In genomic region chr17:56470001-56470436, GRCm38 (mm10) we compare ENCODE assay signal across 9 mouse cellular contexts. TPM values are rescaled to one million over a fixed set of nuclear protein-coding genes. Genes with fewer than 3 reads are reported as not detected.
A peak's percentile ranks its signal among the peaks of the same experiment; 100 is the strongest.
DNase-seq lines count a peak whose midpoint lies in the region; ATAC-seq and TF ChIP-seq lines count a peak whose summit lies in the region.
"Had no signal": no experiment of that assay in that cellular context is flagged by ENCODE, and none has a peak within 500 bp of the region (broad histone marks: within the 10 kb centered on the region; RNA-seq: fewer than 3 reads in every experiment).

No protein-coding gene starts in this region.

- H3K27ac ChIP-seq in gastrocnemius, adult 2 months = no peak overlapping the region
- peak overlapping the region; percentile 99 for H3K27ac ChIP-seq in forebrain, embryonic 13.5 days
- peak overlapping the region; percentile 63 for H3K27ac ChIP-seq in limb, embryonic 10.5 days
- peak overlapping the region; percentile 90 for H3K27ac ChIP-seq in midbrain, embryonic 14.5 days (replicated peaks; ENCODE audit: low read depth, low read length)

- H3K9ac ChIP-seq in forebrain, embryonic 13.5 days = peak overlapping the region; percentile 63
- H3K9ac ChIP-seq in midbrain, embryonic 14.5 days (replicated peaks; ENCODE audit: low read length) = 0 out of 2 replicates have a peak overlapping the region, but pooled peaks have one; percentile 17

- no peaks in the 10 kb centered on the region for H3K27me3 ChIP-seq in forebrain, embryonic 13.5 days
- peaks cover 47% of the 10 kb centered on the region for H3K27me3 ChIP-seq in limb, embryonic 10.5 days (ENCODE audit: low read depth, poor library complexity, severe bottlenecking)
- no peaks in the 10 kb centered on the region for H3K27me3 ChIP-seq in midbrain, embryonic 14.5 days (ENCODE audit: control insufficient read depth, insufficient read depth, low read length)

- WGBS in forebrain, embryonic 13.5 days = 3% methylated on average over 22 of the region's 26 CpGs
- 2% methylated on average over 26 of the region's 26 CpGs for WGBS in limb, embryonic 10.5 days
- 7% methylated on average over 26 of the region's 26 CpGs for WGBS in midbrain, embryonic 14.5 days

- intact Hi-C loops in gastrocnemius, adult 2 months (cut with DNase I) = no loop called here

- TF ChIP-seq CTCF in gastrocnemius, adult 2 months (IDR thresholded peaks at IDR 0.05) = no peak

- peaks cover 91% of the 10 kb centered on the region for H3K4me1 ChIP-seq in forebrain, embryonic 13.5 days
- peaks cover 86% of the 10 kb centered on the region for H3K4me1 ChIP-seq in limb, embryonic 10.5 days
- peaks cover 76% of the 10 kb centered on the region for H3K4me1 ChIP-seq in midbrain, embryonic 14.5 days (ENCODE audit: control insufficient read depth, insufficient read depth, low read length)

- H3K9me3 ChIP-seq in forebrain, embryonic 13.5 days (replicated peaks) = no peaks in the 10 kb centered on the region
- H3K9me3 ChIP-seq in limb, embryonic 10.5 days (replicated peaks) = no peaks in the 10 kb centered on the region
- no peaks in the 10 kb centered on the region for H3K9me3 ChIP-seq in midbrain, embryonic 14.5 days (ENCODE audit: control insufficient read depth, low read length)

- H3K4me3 ChIP-seq in gastrocnemius, adult 2 months = peak overlapping the region; percentile 35
- peak overlapping the region; percentile 31 for H3K4me3 ChIP-seq in forebrain, embryonic 13.5 days
- H3K4me3 ChIP-seq in limb, embryonic 10.5 days = peak overlapping the region; percentile 49
- H3K4me3 ChIP-seq in midbrain, embryonic 14.5 days (replicated peaks; ENCODE audit: low read depth, low read length) = peak overlapping the region; percentile 19; the same call in 1 of the 2 replicates

- no peak for ATAC-seq in forebrain, embryonic 13.5 days
- ATAC-seq in midbrain, embryonic 14.5 days (ENCODE audit: low FRiP score, low TSS enrichment) = no peak
- no peak for ATAC-seq in erythroid progenitor cell, adult 5-6 weeks (replicated peaks; ENCODE audit: low FRiP score, poor library complexity, severe bottlenecking)

- peaks cover 23% of the 10 kb centered on the region for H3K36me3 ChIP-seq in forebrain, embryonic 13.5 days (ENCODE audit: poor library complexity, severe bottlenecking)
- peaks cover 19% of the 10 kb centered on the region for H3K36me3 ChIP-seq in limb, embryonic 10.5 days
- H3K36me3 ChIP-seq in midbrain, embryonic 14.5 days (ENCODE audit: control insufficient read depth, insufficient read depth, low read length) = 0 out of 2 replicates have a peak, but pooled peaks cover 4% of the 10 kb centered on the region

- no peak for DNase-seq in gastrocnemius, adult 2 months
- no peak for DNase-seq in gastrocnemius, adult 18-20 months (ENCODE audit: low spot score)
- DNase-seq in limb, embryonic 10.5 days (ENCODE audit: low spot score) = peak; percentile 70
- DNase-seq in midbrain, embryonic 14.5 days = no peak
- DNase-seq in right cerebral cortex, postnatal 14 days = no peak
- DNase-seq in spleen, postnatal 10 days (ENCODE audit: low spot score in 2 of 2) = no peak

- H3K4me2 ChIP-seq in forebrain, embryonic 13.5 days = peak overlapping the region; percentile 99
- peak overlapping the region; percentile 50 for H3K4me2 ChIP-seq in midbrain, embryonic 14.5 days (ENCODE audit: low read length)

RNA-seq across cellular contexts. Expression of gene Ptprs, which starts 6.3 kb away (rescaled TPM):
- total RNA-seq in gastrocnemius, adult 2 months (2021) = 10 to 100 TPM; 29.6 to 43.1 TPM
- total RNA-seq in gastrocnemius, adult 18-20 months (2021) = 10 to 100 TPM; 30.8 to 38.3 TPM
- 276 and 292 TPM in 2 replicates for polyA plus RNA-seq in forebrain, embryonic 13.5 days (2015; fragmentation: Nextera tagmentation; extraction: Ambion mirVana)
- 69.5 and 83.2 TPM in 2 replicates for polyA plus RNA-seq in limb, embryonic 10.5 days (2016; fragmentation: Nextera tagmentation; extraction: Ambion mirVana)
- polyA plus RNA-seq in midbrain, embryonic 14.5 days (2014; fragmentation: Nextera tagmentation; extraction: Ambion mirVana) = 304 and 345 TPM in 2 replicates
- total RNA-seq in erythroid progenitor cell, adult 5-6 weeks (2015; ENCODE audit: low replicate concordance) = 7.9 and 10.9 TPM in 2 replicates
- total RNA-seq in erythroid progenitor cell, adult 5-6 weeks (2017; ENCODE audit: low replicate concordance) = 2.1 and 4.7 TPM in 2 replicates

RNA-seq across cellular contexts. Expression of gene Znrf4, which starts 42.2 kb away (rescaled TPM):
- not detected for total RNA-seq in gastrocnemius, adult 2 months (2021)
- not detected for total RNA-seq in gastrocnemius, adult 18-20 months (2021)
- polyA plus RNA-seq in forebrain, embryonic 13.5 days (2015; fragmentation: Nextera tagmentation; extraction: Ambion mirVana) = 0.14 TPM in 1 of 2 replicates, not detected in the other
- polyA plus RNA-seq in limb, embryonic 10.5 days (2016; fragmentation: Nextera tagmentation; extraction: Ambion mirVana) = not detected in 2 replicates
- polyA plus RNA-seq in midbrain, embryonic 14.5 days (2014; fragmentation: Nextera tagmentation; extraction: Ambion mirVana) = not detected in 2 replicates
- not detected in 2 replicates for total RNA-seq in erythroid progenitor cell, adult 5-6 weeks (2015; ENCODE audit: low replicate concordance)
- total RNA-seq in erythroid progenitor cell, adult 5-6 weeks (2017; ENCODE audit: low replicate concordance) = not detected in 2 replicates
- total RNA-seq: neutrophil, adult 5-6 weeks had no signal
